Mouse (Mus musculus): Measurements from ENCODE around the gene Ubap2.
A peak's percentile ranks its signal among the peaks of the same experiment; 100 is the strongest.

Gene Ubap2

DNA sequence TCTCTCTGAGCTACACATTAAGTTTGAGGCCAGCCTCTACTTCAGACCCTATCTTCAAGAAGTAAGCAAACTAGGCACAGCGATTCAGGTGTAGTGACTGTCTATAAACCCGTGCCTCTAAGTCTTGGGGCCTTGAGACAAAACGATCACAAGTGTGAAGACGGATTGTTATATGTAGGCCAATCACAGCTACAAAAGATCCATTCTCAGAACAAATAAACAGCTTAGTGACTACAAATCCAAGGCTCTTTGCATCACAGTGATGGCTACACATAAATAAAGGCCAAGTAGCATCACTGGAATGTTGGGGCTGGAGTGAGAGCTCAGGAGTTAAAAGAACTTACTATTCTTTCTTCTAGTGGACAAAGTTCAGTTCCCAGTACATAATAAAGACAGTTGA, 15.9 kb downstream of the Ubap2 start:
- no peak for DNase-seq

DNA sequence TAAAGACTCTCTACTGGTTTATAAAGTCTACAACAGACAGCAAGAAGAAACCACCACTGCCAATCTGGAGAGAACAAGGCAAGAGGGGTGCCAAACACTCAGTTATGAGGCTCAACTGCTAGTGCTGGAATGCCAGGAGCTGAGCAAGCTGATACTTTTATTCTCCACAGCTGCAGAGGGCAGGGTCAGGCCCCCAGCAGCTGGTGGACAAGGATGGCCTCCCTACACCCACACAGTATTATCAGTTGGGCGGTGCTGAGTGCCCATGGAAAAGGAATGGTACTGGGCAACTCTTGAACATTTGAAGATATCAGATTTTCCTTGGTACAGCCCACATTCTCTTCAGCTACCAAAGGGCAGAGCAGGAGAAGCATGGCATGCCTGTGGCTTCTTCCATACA, 17.2 kb downstream of the Ubap2 start:
- DNase-seq, result no peak

DNA sequence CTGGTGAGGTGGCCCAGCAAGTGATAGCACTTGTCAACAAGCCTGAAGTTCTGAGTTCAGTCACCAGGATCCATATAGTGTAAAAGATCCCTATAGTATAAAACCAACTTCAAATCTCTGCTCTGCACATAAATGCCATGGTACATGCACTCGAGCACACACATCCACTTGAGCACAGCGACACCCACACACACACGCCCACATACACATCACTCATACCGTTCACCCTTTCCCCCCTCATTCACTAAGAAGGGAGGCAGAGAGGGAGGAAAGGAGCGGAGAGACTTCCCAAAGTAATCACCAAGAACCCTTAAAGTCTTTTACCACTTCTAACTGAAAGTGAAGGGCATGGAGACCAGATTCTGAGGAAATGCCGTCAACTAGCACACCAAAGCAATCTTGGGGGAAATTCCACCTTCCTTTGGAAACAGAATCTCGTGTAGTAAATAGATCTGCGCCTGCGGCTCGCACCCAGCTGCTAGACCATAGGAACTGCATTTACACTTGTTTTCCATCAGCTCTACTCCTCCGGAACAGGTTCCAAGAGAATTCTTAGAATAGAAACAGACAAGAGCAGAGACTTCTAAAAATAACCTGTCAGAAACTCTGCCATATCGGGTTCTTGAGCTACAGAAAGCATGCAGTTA, 19.3 kb downstream of the Ubap2 start:
- no peak for DNase-seq

DNA sequence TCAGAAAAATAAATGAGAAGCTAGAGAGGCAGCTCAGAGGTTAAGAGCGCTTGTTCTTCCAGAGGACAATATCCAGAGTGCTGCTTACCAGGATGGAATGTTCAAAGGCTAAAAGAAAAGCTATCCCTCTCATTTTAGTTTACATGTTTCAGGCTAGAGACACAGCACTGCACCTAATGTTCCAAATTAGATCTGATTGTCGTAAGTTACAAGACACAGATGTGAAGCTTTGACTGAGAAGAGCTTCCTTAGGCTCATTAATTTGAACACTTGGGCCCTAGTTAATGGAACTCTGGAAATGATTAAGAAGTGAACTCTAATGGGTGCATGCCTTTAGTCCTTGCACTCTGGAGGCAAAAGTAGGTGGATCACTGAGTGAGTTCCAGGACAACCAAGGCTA, 21.2 kb downstream of the Ubap2 start:
- no peak for DNase-seq

DNA sequence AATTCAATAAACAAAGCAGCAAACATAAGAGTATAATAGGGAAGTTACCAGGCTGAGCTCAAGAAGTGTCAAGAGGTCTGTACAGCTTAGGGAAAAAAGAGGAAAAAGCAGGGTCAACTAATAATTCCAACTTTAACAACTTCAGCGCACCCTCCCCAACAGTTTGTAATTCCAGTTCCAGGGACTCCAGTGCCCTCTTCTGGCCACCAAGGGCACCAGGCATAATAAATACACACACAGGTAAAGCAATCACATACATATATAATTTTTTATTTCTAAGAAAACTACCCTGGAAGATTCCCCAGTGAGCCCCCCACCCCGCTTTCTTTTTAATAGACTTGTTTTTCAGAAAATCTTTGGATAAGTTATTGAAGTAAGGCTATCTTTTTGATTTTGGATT, 29.5 kb downstream of the Ubap2 start:
- DNase-seq, result no peak

DNA sequence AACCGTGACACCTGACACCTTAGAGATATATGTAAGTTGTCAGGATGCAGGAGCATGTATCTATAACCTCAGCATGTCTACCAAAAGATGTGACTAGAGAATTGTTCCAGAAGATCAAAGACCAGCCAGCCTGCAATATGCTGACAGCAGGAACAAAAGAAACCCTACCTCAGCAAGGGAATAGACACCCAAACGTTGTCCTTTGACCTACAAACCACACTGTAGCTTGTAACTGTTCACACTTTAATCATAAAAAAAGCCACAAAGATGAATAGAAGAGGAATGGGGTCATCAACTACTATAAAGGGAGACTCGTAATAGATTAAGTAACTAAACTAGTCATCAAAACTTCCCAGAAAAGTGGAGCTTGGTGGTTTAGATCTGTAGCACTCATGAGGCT, 34.0 kb downstream of the Ubap2 start:
- no peak for DNase-seq

DNA sequence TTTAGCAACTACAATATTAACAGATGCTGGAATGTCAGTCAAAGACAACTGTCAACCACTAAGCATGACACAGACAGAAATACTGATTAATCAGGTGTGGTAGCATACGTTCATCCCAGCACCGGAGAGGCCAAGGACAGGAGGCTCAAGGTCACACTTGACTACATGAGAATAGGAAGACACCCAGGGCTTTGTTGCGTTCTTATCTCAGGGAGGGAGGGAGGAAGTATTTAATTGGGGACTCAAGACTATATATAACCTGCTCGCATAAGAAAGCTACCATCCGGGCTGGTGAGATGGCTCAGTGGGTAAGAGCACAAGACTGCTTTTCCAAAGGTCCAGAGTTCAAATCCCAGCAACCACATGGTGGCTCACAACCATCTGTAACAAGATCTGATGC, 39.3 kb downstream of the Ubap2 start:
- no peak for DNase-seq

DNA sequence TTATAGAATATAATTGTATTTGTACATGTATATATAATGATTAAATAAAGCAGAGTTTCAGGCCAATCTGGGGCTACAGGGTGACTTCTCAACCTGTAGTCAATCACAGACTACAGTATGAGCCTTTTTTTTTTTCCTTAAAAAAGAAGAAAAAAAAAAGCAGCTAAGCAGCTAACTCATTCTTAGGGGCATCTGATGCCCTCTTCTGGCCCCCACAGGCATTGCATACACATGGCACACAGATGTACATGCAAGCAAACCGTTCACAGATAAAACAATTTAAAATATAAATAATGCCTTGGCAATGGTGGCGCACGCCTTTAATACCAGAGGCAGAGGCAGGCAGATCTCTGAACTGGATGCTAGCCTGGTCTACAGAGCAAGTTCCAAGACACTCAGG, 48.6 kb downstream of the Ubap2 start:
- DNase-seq, result peak; percentile 36

DNA sequence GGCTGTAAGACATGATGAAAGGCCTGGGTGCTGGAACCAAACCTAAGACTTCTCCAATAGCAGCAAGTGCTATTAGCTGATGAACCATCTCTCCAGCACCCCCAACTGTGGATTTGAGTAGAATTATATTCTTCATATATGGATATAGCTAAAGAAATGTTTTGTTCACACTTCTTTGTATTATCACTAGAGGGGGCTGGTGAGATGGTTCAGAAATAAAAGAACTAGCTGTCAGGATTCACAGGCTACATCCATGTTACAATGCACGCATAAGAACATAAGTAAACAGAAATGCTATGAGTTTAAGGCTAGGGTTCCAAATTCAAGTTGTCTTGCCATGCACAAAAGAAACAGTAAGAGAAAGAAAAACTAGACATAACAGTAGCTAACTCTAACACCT, 49.5 kb downstream of the Ubap2 start:
- DNase-seq, result peak; percentile 10

DNA sequence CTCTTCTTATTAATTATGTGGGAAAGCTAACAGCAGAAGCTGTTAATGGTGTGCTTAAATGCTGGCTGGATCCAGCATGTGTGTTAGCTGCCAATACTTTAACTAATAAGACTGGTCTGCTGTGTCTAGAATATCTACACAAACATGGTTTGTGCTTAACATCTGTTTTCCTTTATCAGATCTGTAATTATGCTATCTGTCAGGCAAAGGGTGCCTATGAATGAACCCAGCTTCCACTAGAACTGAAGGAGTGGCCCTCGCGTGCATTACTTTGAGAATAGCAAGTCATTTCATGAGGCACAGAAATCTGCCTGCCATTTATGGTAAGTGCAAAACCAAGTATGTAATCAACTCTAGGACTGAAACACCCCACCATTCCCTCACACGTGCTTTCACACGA, 66.9 kb downstream of the Ubap2 start:
- no peak for DNase-seq

DNA sequence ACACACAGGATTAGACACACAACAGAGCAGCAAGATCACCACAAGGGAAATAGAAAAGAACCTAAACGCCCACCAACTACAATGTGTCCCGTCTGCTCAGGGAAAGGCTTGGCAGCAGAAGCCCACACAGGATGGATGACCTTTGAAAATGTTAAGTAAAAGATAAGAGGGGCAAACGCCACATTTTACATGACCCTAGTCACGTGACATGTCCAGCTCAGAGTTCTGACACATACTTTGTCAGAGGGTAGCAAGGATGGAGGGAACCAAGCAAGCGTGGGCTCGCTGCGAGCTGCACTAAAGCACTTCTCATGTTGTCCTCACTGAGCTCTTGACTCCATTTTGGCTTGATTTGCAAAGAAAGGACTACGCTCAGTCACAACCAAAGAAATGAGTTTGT, 69.2 kb downstream of the Ubap2 start:
- DNase-seq, result no peak

DNA sequence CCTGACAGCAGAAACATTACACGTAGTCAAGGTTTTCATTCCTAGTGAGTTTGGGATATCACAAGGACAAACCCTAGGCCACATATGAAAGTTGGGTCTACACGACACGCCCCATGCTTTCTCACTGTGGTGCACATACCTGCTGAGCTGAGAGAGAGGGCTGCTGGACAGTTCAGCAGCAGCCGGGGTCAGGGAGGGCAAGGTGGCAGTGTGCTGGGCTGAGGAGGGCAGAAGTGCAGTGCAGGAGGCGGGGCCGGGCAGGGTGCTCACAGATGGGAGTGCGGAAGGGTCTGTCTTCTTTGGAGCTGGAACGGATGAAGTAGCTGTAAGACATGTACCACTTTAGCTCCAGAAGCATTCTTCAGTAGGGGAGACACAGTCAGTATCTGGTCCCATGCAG, 72.8 kb downstream of the Ubap2 start:
- no peak for DNase-seq

DNA sequence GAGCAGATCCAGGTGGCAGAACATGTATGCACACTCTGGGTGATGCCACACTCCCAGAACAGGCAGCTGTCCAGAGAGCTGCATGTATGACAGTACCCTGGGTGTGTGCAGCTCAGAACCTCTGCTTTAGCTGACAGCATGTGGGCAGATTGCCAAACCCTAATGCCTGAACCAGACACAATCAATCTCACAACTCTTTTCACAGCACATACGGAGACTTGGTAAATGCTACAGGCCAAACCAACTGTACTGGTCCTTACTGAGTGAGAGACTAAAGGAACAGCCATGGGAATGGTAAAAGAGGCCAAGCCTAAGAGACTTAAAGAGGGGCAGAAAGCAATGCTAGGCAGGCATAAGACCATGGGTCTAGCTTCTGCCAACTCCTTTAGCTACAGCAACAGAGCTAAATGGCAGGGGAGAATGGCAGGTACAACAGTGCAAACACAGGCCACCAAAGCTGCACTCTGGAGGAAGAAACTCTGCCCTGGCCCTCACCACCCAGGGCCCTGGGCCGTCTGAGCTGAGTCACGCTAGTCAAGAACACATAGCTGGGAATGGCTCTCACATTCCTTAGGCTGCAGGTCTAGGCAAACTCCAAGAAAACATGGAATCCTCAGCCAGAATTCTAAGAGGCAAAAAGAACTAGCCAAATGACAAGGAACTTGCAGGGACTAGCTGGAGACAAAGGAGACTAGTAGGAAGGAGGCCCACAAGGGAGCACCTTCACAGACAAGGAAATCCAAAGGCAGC, 77.9 kb downstream of the Ubap2 start:
- DNase-seq, result no peak

DNA sequence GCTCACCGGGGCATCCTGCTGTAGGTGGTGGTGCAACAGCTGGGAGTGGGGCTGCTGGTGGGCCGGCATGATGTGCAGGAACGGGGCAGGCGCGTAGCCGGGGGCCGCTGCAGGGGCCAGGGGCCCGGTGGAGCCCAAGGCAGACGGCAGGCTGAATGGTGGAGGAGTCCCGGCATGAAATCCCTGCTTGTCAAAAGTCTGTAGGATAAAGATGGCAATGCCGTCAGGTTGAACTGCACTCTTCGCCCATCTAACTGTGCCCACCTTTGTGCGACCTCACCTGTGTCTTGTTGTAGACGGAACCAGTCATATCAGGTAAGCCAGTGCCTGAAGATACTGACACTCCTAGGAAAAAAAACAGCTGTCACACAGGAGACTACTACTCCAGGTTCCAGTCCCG, 79.6 kb downstream of the Ubap2 start:
- DNase-seq, result no peak

DNA sequence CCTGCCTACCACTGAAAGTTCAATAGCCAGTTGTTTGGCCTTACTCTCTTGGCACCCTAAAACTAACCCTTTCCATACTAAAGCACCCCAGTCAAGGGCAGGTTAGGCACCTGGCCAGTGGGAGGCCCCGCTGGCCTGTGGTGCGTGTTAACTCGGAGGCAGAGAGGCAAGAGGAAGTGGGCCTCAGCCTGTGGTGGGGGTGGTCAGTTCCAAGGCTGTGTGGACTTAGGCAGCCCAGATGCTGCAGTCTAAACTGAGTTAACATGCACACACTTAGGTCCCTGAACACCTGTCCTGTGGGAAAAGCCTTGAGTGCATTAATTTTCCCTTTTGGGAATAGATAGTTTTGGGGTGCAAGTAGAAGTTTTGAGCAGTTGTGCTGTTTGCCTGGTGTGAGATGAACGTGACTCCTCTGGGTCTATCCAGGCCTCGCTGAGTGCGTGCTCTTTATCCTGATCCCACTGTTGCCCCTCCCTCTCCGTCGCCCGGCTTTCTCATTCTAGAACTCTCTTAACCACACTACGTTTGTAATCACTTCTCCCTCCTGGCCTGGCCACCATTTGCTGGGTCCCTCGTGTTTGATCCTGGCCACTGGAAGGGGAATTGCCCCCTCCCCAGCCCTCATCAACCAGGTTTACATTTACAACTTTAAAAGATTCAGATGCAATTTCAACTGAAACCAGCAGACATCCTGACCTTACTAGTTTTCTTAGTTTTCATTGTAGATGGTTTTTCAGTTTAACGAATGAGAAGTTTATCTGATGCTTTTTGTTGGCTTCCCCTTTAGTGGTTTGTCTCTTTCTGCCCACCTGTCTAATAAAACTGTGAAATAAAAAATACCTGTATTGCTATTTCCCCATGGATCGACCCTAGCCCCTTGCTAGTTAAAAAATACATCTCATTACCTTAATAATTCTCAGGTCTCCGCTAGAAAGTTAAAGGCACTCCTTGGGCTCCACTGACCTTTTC, 82.1 kb downstream of the Ubap2 start:
- DNase-seq, result no peak

DNA sequence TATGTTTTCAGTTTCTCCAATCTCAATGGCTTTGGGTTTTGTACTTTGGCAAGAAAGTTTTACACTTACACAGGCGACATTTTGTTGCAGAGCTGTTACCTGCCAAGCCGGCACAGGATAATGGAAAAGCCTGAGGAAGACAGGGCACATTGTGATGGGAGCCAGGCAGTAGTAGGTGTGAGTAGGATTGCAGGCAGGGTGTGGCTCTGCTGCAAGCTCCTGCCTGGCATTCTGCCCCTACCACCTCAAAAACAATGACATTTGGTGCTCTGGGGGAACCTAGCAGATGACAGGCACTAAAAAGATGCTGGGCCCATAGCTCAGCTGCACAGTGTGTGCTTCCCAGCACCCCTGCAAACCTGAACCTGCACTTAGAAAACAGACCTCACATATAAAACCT, 85.1 kb downstream of the Ubap2 start:
- DNase-seq, result no peak

DNA sequence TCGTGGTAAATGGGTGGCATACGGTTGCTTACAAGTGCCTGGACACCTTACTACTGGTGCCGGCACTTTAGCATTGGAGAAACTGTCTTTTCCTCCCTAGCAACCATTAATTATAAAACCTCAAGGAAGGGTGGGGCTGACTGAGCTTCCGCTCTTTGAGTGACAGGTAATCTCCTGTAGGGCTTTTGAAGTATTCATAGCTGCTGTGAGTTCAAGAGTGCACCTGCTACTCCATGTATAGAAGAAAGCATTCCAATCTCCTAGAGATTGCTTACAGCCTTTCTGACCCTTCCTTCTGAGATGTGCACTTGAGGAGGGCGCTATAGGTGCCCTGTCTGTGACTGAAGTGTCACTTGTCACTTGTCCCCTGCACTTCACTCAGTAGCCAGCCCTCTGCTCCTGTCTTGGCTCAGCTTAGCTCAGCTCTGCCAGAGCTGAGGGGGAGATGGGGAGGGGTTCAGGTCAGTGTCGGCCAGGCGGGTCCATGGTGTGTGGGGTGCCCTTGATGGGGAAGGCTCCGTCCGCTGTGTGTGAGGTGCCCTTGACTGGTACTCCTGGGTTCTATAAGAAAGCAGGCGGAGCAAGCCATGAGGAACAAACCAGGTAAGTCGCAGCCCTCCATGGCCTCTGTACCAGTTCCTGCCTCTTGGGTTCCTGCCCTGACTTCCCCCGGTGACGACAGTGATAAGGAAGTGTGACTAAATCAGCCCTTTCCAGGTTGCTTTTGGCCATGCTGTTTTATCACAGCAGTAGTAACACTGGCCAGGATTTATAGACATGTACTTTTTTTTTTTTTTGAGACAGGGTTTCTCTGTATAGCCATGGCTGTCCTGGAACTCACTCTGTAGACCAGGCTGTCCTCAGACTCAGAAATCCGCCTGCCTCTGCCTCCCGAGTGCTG, 94.9 kb downstream of the Ubap2 start:
- no peak for DNase-seq

DNA sequence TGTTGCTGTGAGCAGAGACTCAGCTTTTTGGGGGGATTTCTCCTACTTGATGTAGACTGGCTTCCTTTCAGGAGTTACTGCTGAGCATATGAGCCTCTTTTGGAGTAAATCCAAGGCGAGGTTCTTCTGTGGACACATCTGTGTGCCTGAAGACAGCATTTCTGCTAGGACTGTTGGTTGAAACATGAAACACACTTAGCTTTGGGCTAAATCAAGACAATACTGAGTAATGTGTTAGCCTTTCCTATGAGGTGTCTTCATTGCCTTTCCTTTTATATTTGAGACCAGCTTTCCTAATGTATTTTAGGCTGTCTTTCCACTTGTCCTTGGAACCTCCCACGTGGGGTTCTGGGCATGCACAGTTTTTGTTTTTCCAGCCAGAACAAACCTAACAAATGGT, 100.3 kb downstream of the Ubap2 start:
- DNase-seq, result no peak

DNA sequence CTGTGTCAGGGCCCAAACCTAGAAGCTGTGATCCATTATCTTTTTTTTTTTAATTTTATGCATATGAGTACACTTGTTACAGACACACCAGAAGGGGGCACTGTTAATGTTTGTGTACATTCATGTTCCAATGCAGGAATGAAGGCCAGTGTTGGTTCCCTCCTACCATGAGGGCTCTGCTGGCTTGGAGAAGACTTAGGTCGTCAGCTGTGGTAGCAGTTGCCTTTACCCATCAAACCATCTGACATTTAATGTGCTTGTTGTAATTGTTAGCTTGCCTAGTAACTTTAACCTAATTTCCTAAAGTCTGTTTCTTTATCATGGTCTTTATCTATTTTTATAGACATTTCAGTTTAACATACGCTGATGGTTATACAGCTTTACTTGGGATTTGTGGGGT, 104.0 kb downstream of the Ubap2 start:
- no peak for DNase-seq

DNA sequence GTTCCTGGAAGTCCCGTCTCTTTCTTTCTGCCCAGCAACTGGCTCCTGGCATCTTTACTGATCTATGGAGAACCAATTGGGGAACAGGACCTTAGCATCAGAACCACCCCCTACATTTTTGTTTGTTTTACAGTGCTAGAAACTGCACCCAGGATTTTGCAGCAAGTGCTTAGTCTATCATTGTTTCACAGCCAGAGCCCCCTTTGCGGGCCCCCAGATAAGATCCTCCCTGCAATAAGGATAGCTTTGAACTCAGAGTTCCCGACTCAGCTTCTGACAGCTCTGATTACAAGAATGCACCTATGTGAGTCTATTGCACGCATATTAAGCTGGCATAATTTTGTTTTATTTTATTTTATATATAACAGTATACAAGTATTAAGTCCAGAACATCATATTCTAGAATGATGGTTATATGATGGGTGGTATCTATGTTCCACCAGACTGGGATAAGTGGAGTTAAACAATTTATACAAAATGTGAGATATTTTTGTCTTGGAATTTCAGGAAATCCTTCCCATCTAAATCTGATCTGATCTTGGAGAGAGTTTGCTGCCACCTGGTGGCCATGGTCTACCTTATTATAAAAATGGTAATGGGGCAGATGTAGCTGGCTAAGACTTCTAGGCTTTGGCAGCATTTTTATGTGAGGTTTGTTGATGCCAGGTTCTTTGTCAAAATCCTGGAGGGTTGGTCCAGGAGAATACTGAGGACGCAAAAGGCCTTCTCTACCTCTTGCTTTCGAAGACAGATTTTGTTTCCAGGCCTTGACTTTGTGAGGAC, 109.1 kb downstream of the Ubap2 start:
- DNase-seq, result peak; percentile 87

DNA sequence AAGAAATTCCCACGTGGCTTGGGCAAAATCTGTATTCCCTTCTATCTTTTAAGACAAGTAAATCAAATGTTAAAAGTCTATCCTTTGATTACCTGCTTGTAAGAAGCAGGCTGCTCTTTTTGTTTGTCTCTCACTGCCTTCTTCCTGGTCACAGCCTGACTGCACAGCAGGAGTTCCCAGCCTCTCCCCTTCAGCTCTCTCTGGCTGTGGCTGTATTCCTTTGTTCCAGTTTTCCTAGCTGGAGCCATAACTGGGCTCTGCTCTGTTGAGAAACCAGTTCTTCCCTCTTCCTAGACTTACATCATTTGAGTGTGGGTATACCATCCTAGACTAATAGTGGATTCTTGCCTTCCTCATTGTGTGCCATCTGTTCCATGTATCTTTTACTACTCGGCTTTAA, 110.0 kb downstream of the Ubap2 start:
- DNase-seq, result peak; percentile 12

DNA sequence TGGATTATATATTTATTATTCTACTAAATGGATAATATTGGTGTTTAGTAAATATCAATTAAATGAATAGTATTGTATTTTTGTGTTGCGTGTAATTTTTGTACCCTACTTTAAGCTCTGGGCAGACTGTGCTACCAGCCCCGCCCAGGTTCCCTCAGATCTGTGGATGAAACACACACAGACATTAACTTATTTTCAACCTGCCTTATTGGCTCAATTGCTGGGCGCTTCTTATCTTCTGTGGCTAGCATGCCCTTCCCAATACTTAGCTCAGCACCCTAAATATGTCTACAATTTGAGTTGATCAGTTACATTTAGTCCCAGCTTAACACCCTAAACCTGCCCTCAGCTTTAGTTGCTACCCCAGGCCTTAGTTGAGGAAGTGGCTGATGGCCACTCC, 113.7 kb downstream of the Ubap2 start:
- DNase-seq, result no peak

Measured in embryo, embryonic 11 days (tissue).